Comparison of ENCODE assay signal across 16 mouse cellular contexts in the genomic region with DNA sequence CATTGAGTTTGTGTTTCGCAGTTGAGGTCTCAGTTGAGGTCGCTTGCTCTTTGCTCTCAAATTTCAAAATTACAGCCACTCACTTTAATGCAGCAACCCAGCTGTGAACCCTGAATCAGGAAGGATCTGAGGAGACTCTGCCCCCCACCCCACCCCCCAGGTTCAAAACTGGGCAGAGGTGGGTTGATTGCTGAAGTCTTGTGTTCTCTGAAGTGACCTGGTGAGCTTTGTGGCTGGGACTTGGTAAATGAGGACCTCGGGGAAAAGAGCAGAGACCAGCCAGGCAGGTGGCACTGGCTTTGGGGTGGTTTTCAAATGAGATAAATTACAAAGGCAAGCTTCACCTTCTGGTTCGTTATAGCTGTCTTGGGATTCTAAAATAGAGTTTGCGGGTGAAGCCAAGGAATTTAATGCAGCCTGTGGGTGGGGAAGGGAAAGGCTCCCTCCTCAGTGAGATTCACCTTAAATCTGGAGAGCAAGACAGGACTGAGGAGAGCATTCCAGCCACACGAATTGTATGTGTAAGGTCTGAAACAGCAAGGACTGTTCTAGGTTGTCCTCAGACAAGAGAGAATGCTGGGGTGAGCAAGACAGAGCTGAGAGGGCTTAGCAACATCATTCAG.
"Had no signal": no experiment of that assay in that cellular context is flagged by ENCODE, and none has a peak within 500 bp of the region (broad histone marks: within the 10 kb centered on the region; RNA-seq: fewer than 3 reads in every experiment).

No protein-coding gene starts in this region.

- H3K9ac ChIP-seq: limb, embryonic 12.5 days; limb, embryonic 15.5 days; liver, embryonic 14.5 days; liver, postnatal 0 days; lung, embryonic 14.5 days; midbrain, embryonic 13.5 days; neural tube, embryonic 12.5 days; neural tube, embryonic 15.5 days had no signal

- H3K4me1 ChIP-seq: midbrain, embryonic 13.5 days; neural tube, embryonic 12.5 days had no signal

- H3K9me3 ChIP-seq: limb, embryonic 12.5 days; limb, embryonic 15.5 days; midbrain, embryonic 13.5 days; neural tube, embryonic 15.5 days had no signal

- ATAC-seq: liver, postnatal 0 days; lung, postnatal 0 days had no signal

- H3K27ac ChIP-seq: kidney, postnatal 0 days; limb, embryonic 12.5 days; limb, embryonic 15.5 days; liver, embryonic 14.5 days; macrophage; midbrain, embryonic 13.5 days; neural tube, embryonic 12.5 days; neural tube, embryonic 15.5 days had no signal

- H3K4me3 ChIP-seq: limb, embryonic 12.5 days; limb, embryonic 15.5 days; midbrain, embryonic 13.5 days; neural tube, embryonic 12.5 days; neural tube, embryonic 15.5 days had no signal

- DNase-seq: kidney, adult 2 months; kidney, postnatal 36 days; layer of hippocampus, postnatal 36 days; liver, postnatal 0 days; lung, embryonic 14.5 days; thymus, postnatal 25 days had no signal

- H3K27me3 ChIP-seq: limb, embryonic 12.5 days; limb, embryonic 15.5 days; midbrain, embryonic 13.5 days; neural tube, embryonic 12.5 days; neural tube, embryonic 15.5 days had no signal

- H3K36me3 ChIP-seq: limb, embryonic 12.5 days; limb, embryonic 15.5 days; midbrain, embryonic 13.5 days; neural tube, embryonic 12.5 days; neural tube, embryonic 15.5 days had no signal

- H3K4me2 ChIP-seq: limb, embryonic 12.5 days; limb, embryonic 15.5 days; liver, embryonic 11.5 days; lung, embryonic 14.5 days; midbrain, embryonic 13.5 days; neural tube, embryonic 12.5 days; neural tube, embryonic 15.5 days had no signal
